Mouse (Mus musculus): ENCODE measurements at regions not wholly inside any gene's neighbourhood (a gene's known extent, or its start where the extent isn't known, plus 50 kb on each side); places are given as distances from the start of the nearest gene placed in this dataset.
"Not testable (repeated sequence)": the region's sequence is repeated elsewhere in the genome, so short reads cannot be mapped to it uniquely, and the experiment has no call there.

DNA sequence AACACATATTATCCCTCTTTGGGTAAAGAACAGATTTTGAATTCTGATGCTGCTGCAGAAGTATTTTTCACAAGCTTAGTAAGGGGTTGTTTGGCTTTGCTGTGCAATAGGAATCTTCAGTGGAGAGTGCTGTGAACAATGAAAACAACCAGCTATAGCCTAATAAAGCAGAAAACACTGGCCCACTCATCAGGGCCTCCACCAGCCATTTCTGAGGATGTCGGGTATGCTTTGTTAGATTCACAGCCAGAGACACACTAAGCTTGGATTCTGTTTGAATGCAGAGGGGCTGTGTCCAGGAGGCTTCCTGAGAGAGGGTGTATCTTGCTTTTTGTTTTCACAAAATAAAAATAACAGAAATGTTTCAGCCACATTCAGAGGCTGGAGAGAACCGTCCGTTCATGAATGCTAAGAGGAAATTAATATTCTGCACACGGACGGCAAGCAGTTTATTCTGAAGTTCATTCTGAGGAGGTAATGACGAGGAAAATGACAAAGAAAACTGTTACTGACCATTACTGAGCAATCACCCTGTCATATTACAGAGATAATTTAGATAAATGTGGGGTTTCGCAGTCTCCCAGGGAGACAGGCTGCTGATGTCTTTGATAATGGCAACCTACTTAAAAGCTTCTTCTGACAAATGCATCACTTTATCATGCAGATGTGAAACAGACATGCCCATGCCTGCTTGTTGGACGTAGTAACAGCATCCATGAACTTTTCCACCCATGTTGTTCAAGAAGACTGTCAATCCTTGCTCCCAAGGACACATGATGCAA lies 198.1 kb upstream of the Myo3a start:
- peak overlapping the region; percentile 20; the same call in 1 of the 2 replicates for H3K4me2 ChIP-seq (ENCODE audit: low read length)
- H3K36me3 ChIP-seq (ENCODE audit: control insufficient read depth, insufficient read depth, low read length): no peaks in the 10 kb centered on the region
- H3K27me3 ChIP-seq (replicated peaks; ENCODE audit: control insufficient read depth, insufficient read depth, low read length): no peaks in the 10 kb centered on the region
- ATAC-seq (peak; percentile 88), DNase-seq (ENCODE audit: low spot score) (peak; percentile 91)
- H3K27ac ChIP-seq (ENCODE audit: low read depth, low read length): peak overlapping the region; percentile 87
- peaks cover 12% of the 10 kb centered on the region; the same call in 1 of the 2 replicates for H3K4me1 ChIP-seq (ENCODE audit: control insufficient read depth, insufficient read depth, low read length)
- WGBS: 17% methylated on average over 8 of the region's 8 CpGs
- no peaks in the 10 kb centered on the region for H3K9me3 ChIP-seq (replicated peaks; ENCODE audit: control insufficient read depth, low read length)
- no peak overlapping the region for H3K4me3 ChIP-seq (ENCODE audit: low read depth, low read length)
- peak overlapping the region; percentile 47 for H3K9ac ChIP-seq (ENCODE audit: low read length)

DNA sequence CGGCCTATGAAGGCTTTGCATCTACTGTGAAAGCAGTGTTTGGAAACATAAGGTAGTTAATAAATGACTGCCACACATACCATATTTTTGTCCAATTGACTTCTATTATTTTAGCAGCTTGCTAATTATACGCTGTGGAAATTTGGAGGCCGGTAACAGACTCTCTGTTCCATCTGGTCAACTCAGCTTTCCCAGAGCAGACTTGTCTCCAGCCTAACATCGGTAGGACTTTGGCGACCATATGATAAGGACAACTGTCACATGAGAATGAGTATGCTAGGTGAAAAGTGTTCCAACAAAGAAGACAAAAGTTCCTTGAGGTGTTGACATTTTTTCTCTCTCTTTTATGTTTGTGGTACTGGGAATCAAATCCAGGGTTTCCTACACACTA lies 197.5 kb upstream of the Myo3a start:
- no peak; the same call in 1 of the 2 replicates for ATAC-seq
- no peak overlapping the region for H3K9ac ChIP-seq (ENCODE audit: low read length)
- peaks cover 12% of the 10 kb centered on the region; the same call in 1 of the 2 replicates for H3K4me1 ChIP-seq (ENCODE audit: control insufficient read depth, insufficient read depth, low read length)
- no peak overlapping the region for H3K4me2 ChIP-seq (ENCODE audit: low read length)
- peak overlapping the region; percentile 87; the same call in 1 of the 2 replicates for H3K27ac ChIP-seq (ENCODE audit: low read depth, low read length)
- H3K36me3 ChIP-seq (ENCODE audit: control insufficient read depth, insufficient read depth, low read length): no peaks in the 10 kb centered on the region
- DNase-seq (ENCODE audit: low spot score): no peak
- H3K4me3 ChIP-seq (ENCODE audit: low read depth, low read length): no peak overlapping the region
- no peaks in the 10 kb centered on the region for H3K9me3 ChIP-seq (replicated peaks; ENCODE audit: control insufficient read depth, low read length)
- 48% methylated on average over 5 of the region's 5 CpGs for WGBS
- H3K27me3 ChIP-seq (replicated peaks; ENCODE audit: control insufficient read depth, insufficient read depth, low read length): no peaks in the 10 kb centered on the region

DNA sequence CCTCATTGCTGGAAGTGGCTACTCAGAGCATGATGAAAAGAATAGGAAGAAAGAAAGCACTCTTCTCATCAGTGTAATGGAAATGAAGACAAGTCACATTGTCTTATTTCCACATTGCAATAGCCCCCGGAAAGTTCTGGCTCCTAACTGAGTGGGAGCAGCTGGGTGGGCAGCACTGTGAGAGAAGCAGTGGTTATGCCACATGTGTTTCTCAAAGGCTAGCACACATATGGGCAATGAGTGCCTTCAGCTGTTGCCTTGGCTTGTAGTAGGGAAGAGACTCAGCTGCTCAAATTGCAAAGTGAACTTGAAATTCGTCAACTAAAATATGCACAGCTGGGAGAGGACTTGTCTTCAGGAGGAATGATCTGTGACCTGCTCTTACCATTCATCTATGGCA lies 190.5 kb upstream of the Myo3a start:
- Histone ChIP-seq H3K36me3 (ENCODE audit: control insufficient read depth, insufficient read depth, low read length) (no peaks in the 10 kb centered on the region), H3K9me3 (replicated peaks; ENCODE audit: control insufficient read depth, low read length) (no peaks in the 10 kb centered on the region), H3K4me2 (ENCODE audit: low read length) (no peak overlapping the region), H3K27me3 (replicated peaks; ENCODE audit: control insufficient read depth, insufficient read depth, low read length) (no peaks in the 10 kb centered on the region), H3K9ac (ENCODE audit: low read length) (no peak overlapping the region), H3K4me1 (ENCODE audit: control insufficient read depth, insufficient read depth, low read length) (no peaks in the 10 kb centered on the region; the same call in 1 of the 2 replicates), H3K4me3 (ENCODE audit: low read depth, low read length) (no peak overlapping the region), H3K27ac (ENCODE audit: low read depth, low read length) (no peak overlapping the region)
- WGBS: 83% methylated on average over 2 of the region's 2 CpGs
- DNase-seq (ENCODE audit: low spot score): no peak
- no peak for ATAC-seq

DNA sequence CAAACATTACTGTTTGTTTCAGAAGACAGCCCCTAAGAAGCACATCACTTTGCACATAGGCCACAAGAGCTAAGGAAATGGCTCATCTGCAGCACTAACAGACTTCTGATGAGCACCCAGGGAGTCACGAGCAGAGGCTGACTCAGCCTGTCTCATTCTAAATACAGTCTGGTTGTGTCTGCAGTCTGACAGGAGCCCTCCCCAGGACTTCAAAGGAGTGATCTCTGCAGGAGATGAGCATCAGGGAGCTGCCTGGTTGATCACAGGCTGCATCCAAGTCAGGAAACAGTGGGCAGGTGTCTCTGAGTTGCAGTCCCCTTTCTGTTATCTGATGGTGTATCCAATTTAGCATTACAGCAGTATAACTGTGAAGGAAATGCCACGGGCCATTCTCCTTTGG lies 188.5 kb upstream of the Myo3a start:
- 43% methylated on average over 2 of the region's 2 CpGs for WGBS
- ATAC-seq (no peak), DNase-seq (ENCODE audit: low spot score) (peak; percentile 10)
- Histone ChIP-seq H3K4me1 (ENCODE audit: control insufficient read depth, insufficient read depth, low read length) (no peaks in the 10 kb centered on the region; the same call in 1 of the 2 replicates), H3K4me2 (ENCODE audit: low read length) (no peak overlapping the region), H3K27ac (ENCODE audit: low read depth, low read length) (no peak overlapping the region), H3K27me3 (replicated peaks; ENCODE audit: control insufficient read depth, insufficient read depth, low read length) (no peaks in the 10 kb centered on the region), H3K36me3 (ENCODE audit: control insufficient read depth, insufficient read depth, low read length) (no peaks in the 10 kb centered on the region), H3K9ac (ENCODE audit: low read length) (no peak overlapping the region), H3K4me3 (ENCODE audit: low read depth, low read length) (no peak overlapping the region), H3K9me3 (replicated peaks; ENCODE audit: control insufficient read depth, low read length) (no peaks in the 10 kb centered on the region; the same call in 1 of the 2 replicates)

DNA sequence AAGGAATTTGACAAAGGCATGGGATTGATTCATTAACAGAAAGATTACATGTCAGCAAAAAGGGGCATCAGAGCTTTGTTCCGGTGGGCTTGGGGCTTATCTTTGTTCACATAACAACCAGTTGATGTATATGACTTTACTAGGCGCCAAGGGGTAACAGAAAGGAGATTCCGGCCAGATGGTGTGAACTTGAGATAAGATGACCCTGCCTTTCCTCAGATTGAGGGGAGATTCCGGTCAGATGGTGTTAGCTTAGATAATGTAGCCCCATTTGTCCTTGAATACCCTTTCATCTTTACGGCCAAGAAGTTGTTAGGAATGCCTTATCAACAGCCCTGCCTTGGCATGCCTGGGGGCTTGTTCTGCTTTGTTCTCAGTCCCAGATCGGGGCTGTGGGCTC lies 183.4 kb upstream of the Myo3a start:
- not testable (repeated sequence) for H3K9me3 ChIP-seq (replicated peaks; ENCODE audit: control insufficient read depth, low read length); H3K9ac ChIP-seq (ENCODE audit: low read length); H3K4me1 ChIP-seq (ENCODE audit: control insufficient read depth, insufficient read depth, low read length); H3K4me2 ChIP-seq (ENCODE audit: low read length); ATAC-seq; H3K27ac ChIP-seq (ENCODE audit: low read depth, low read length); DNase-seq (ENCODE audit: low spot score); H3K27me3 ChIP-seq (replicated peaks; ENCODE audit: control insufficient read depth, insufficient read depth, low read length); H3K4me3 ChIP-seq (ENCODE audit: low read depth, low read length); H3K36me3 ChIP-seq (ENCODE audit: control insufficient read depth, insufficient read depth, low read length)
- 96% methylated on average over 6 of the region's 6 CpGs for WGBS

DNA sequence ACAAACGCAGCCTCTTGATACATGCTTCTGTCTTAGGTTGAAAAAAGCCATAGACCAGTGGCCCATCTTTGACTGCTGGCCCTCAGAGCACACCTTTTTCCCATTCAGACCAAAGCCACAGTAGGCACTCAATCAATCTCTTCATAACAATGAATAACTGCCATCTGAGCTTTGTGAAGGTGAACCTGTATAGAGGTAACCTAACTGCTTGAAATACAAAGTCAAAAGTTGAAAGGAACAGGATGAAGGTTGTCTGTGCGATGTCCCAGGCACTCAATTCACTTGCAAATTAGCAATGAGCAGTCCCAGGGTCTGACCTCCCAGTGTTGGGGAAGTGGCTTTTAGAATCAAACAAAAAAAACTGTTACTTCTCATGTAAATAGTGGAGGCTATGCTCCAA lies 182.4 kb upstream of the Myo3a start:
- Histone ChIP-seq H3K27ac (ENCODE audit: low read depth, low read length) (no peak overlapping the region), H3K36me3 (ENCODE audit: control insufficient read depth, insufficient read depth, low read length) (no peaks in the 10 kb centered on the region), H3K4me2 (ENCODE audit: low read length) (no peak overlapping the region), H3K4me3 (ENCODE audit: low read depth, low read length) (no peak overlapping the region), H3K4me1 (ENCODE audit: control insufficient read depth, insufficient read depth, low read length) (no peaks in the 10 kb centered on the region), H3K27me3 (replicated peaks; ENCODE audit: control insufficient read depth, insufficient read depth, low read length) (no peaks in the 10 kb centered on the region), H3K9ac (ENCODE audit: low read length) (no peak overlapping the region), H3K9me3 (replicated peaks; ENCODE audit: control insufficient read depth, low read length) (no peaks in the 10 kb centered on the region; the same call in 1 of the 2 replicates)
- DNase-seq (ENCODE audit: low spot score): no peak
- no peak for ATAC-seq
- WGBS: 64% methylated on average over 2 of the region's 2 CpGs

DNA sequence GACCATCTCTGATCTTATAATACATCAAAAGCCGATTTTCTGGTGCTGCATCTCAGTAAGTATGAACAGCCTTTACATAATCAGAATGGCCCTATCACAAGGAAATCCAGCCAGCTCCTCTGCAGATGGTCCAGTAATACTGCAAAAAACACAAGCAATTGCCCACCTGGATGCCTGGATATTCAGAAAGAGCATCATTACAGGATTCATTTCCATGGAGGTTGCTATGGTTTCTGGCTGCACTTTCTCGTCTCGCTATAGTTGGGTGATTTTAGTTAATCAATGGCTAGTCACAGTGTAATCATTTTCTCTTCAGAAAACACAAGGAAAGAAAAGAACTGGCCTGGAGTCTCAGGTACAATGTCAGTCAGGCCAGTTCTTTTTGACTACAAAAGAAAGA lies 179.8 kb upstream of the Myo3a start:
- no peak overlapping the region for H3K4me2 ChIP-seq (ENCODE audit: low read length)
- 0 out of 2 replicates have a peak overlapping the region, but pooled peaks have one; percentile 10 for H3K27ac ChIP-seq (ENCODE audit: low read depth, low read length)
- H3K4me1 ChIP-seq (ENCODE audit: control insufficient read depth, insufficient read depth, low read length): no peaks in the 10 kb centered on the region
- H3K27me3 ChIP-seq (replicated peaks; ENCODE audit: control insufficient read depth, insufficient read depth, low read length): no peaks in the 10 kb centered on the region
- 43% methylated on average over 3 of the region's 3 CpGs for WGBS
- no peaks in the 10 kb centered on the region; the same call in 1 of the 2 replicates for H3K9me3 ChIP-seq (replicated peaks; ENCODE audit: control insufficient read depth, low read length)
- ATAC-seq: no peak
- no peak overlapping the region for H3K9ac ChIP-seq (ENCODE audit: low read length)
- DNase-seq (ENCODE audit: low spot score): peak; percentile 47
- H3K4me3 ChIP-seq (ENCODE audit: low read depth, low read length): no peak overlapping the region
- H3K36me3 ChIP-seq (ENCODE audit: control insufficient read depth, insufficient read depth, low read length): no peaks in the 10 kb centered on the region

DNA sequence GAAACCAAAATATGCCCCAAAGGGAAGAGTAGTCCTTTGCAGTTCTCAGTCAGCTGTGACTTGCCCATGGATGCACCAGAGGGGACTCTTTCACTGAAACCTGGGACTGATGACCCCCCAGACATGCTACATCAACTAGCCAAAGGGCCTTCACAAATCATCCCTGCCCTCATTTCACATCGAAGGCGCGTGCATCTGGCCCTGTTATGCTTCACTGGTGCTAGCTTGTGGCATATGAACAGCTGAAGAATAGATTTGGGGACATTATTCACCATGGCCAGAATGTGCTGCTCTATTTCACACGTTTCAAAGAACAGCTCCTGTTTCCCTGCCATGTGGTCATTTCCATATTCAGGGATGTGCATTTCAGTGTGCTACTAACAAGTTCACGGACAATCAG lies 160.8 kb upstream of the Myo3a start:
- no peaks in the 10 kb centered on the region for H3K9me3 ChIP-seq (replicated peaks; ENCODE audit: control insufficient read depth, low read length)
- 70% methylated on average over 5 of the region's 5 CpGs for WGBS
- H3K4me2 ChIP-seq (ENCODE audit: low read length): no peak overlapping the region
- H3K27ac ChIP-seq (ENCODE audit: low read depth, low read length): no peak overlapping the region
- H3K4me1 ChIP-seq (ENCODE audit: control insufficient read depth, insufficient read depth, low read length): no peaks in the 10 kb centered on the region
- DNase-seq (ENCODE audit: low spot score) (peak; percentile 7), ATAC-seq (no peak)
- H3K27me3 ChIP-seq (replicated peaks; ENCODE audit: control insufficient read depth, insufficient read depth, low read length): no peaks in the 10 kb centered on the region
- no peaks in the 10 kb centered on the region for H3K36me3 ChIP-seq (ENCODE audit: control insufficient read depth, insufficient read depth, low read length)
- no peak overlapping the region for H3K9ac ChIP-seq (ENCODE audit: low read length)
- no peak overlapping the region for H3K4me3 ChIP-seq (ENCODE audit: low read depth, low read length)

DNA sequence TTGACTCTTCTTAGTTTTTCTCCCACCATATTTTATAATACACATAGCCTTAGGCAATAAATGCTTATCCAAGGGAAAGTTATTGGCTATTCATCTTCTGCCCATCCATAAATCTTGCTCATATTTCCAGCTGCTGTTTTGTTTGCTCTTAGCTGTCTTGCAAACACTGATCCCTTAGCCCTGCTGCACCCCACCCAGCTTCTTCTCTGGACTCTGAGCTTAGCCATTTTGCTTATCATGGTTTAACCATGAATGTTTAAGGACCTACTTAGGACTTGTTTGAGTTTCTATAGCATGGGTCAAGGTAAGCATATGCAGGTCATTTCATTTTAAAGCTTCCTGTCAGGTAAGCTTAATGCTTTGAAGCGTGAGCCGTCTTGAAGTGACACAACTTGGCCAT lies 130.5 kb upstream of the Myo3a start:
- Histone ChIP-seq H3K9me3 (replicated peaks; ENCODE audit: control insufficient read depth, low read length) (no peaks in the 10 kb centered on the region), H3K27me3 (replicated peaks; ENCODE audit: control insufficient read depth, insufficient read depth, low read length) (no peaks in the 10 kb centered on the region), H3K36me3 (ENCODE audit: control insufficient read depth, insufficient read depth, low read length) (no peaks in the 10 kb centered on the region), H3K4me3 (ENCODE audit: low read depth, low read length) (no peak overlapping the region), H3K4me2 (ENCODE audit: low read length) (no peak overlapping the region), H3K9ac (ENCODE audit: low read length) (no peak overlapping the region), H3K4me1 (ENCODE audit: control insufficient read depth, insufficient read depth, low read length) (no peaks in the 10 kb centered on the region), H3K27ac (ENCODE audit: low read depth, low read length) (no peak overlapping the region)
- WGBS: 95% methylated on average over 2 of the region's 2 CpGs
- DNase-seq (ENCODE audit: low spot score) (no peak), ATAC-seq (no peak)
